Mouse (Mus musculus) midbrain, embryonic 10.5 days (tissue): ENCODE measurements around the gene Chfr. TPM values are rescaled to one million over a fixed set of nuclear protein-coding genes. Genes with fewer than 3 reads are reported as not detected.

Experiments
- DNase-seq: peaks from one replicate; pipeline ENCODE4 v3.0.0-alpha.2; 2017; ENCODE audit warnings: low spot score
- H3K27ac ChIP-seq: fragments of 300-500 bp; sonication (generic); replicated peaks from 2 replicates; pipeline ENCODE4 v1.5.1; 2016; ENCODE audit warnings: mild to moderate bottlenecking
- H3K27me3 ChIP-seq: fragments of 300-500 bp; sonication (generic); 2 replicates; pipeline ENCODE4 v1.6.1; 2016; ENCODE audit warnings: low read depth, mild to moderate bottlenecking; ENCODE audit not compliant: poor library complexity, severe bottlenecking
- H3K36me3 ChIP-seq: fragments of 300-500 bp; sonication (generic); 2 replicates; pipeline ENCODE4 v1.6.1; 2016; ENCODE audit warnings: mild to moderate bottlenecking, moderate library complexity
- H3K4me1 ChIP-seq: fragments of 300-500 bp; sonication (generic); 2 replicates; pipeline ENCODE4 v1.6.1; 2016
- H3K4me3 ChIP-seq: fragments of 300-500 bp; sonication (generic); 2 replicates; pipeline ENCODE4 v1.5.1; 2016; ENCODE audit warnings: mild to moderate bottlenecking, moderate library complexity
- H3K9me3 ChIP-seq: fragments of 300-500 bp; sonication (generic); replicated peaks from 2 replicates; pipeline ENCODE4 v1.6.1; 2016; ENCODE audit warnings: mild to moderate bottlenecking
- WGBS: fragments of 180-500 bp; shearing (Covaris S2); methylation state at CpG from one replicate; pipeline ENCODE4 v1.1.7; 2016; 5-methylcytosine and 5-hydroxymethylcytosine counted together
- polyA plus RNA-seq: library from polyadenylated mRNA; unstranded; fragments of >200 nt; fragmentation: Nextera tagmentation; extraction: Ambion mirVana; gene quantifications from 2 replicates; pipeline ENCODE4 v1.2.1, GENCODE M21; 2016

Chfr gene
- polyA plus RNA-seq, 1 experiment from 2014 or later, result 53.4 TPM

GRCm38 (mm10) chr5:110139325-110139724 lies 3.7 kb downstream of the Chfr start:
- Histone ChIP-seq H3K4me1 (peaks cover 7% of the 10 kb centered on the region), H3K27me3 (no peaks in the 10 kb centered on the region), H3K4me3 (no peak overlapping the region), H3K27ac (no peak overlapping the region), H3K36me3 (peaks cover 49% of the 10 kb centered on the region), H3K9me3 (no peaks in the 10 kb centered on the region)
- no peak for DNase-seq
- 97% methylated on average over 3 of the region's 3 CpGs for WGBS

- Histone ChIP-seq H3K27me3 (no peaks in the 10 kb centered on the region), H3K4me1 (peaks cover 7% of the 10 kb centered on the region), H3K27ac (no peak overlapping the region), H3K36me3 (peaks cover 60% of the 10 kb centered on the region), H3K9me3 (no peaks in the 10 kb centered on the region), H3K4me3 (no peak overlapping the region)
- DNase-seq, result no peak
- 96% methylated on average over 7 of the region's 7 CpGs for WGBS
Measured at GRCm38 (mm10) chr5:110140424-110140823, 4.8 kb downstream of the Chfr start.

GRCm38 (mm10) chr5:110142309-110142708 lies 6.7 kb downstream of the Chfr start:
- Histone ChIP-seq H3K4me1 (no peaks in the 10 kb centered on the region), H3K27me3 (no peaks in the 10 kb centered on the region), H3K9me3 (no peaks in the 10 kb centered on the region), H3K4me3 (no peak overlapping the region), H3K36me3 (peaks cover 79% of the 10 kb centered on the region), H3K27ac (no peak overlapping the region)
- WGBS, result 93% methylated on average over 2 of the region's 2 CpGs
- no peak for DNase-seq

GRCm38 (mm10) chr5:110143007-110143406 lies 7.4 kb downstream of the Chfr start:
- H3K36me3 ChIP-seq, result peaks cover 82% of the 10 kb centered on the region
- 91% methylated on average over 5 of the region's 5 CpGs for WGBS

GRCm38 (mm10) chr5:110169374-110169773 lies 33.7 kb downstream of the Chfr start:
- 96% methylated on average over 4 of the region's 4 CpGs for WGBS
- DNase-seq, result no peak
- Histone ChIP-seq H3K4me1 (no peaks in the 10 kb centered on the region), H3K27me3 (no peaks in the 10 kb centered on the region), H3K36me3 (peaks cover 71% of the 10 kb centered on the region), H3K9me3 (no peaks in the 10 kb centered on the region), H3K27ac (no peak overlapping the region), H3K4me3 (no peak overlapping the region)

More at GRCm38 (mm10) chr5:110143007-110143406, 7.4 kb downstream of the Chfr start:
- no peaks in the 10 kb centered on the region for H3K9me3 ChIP-seq
- H3K27me3 ChIP-seq, result no peaks in the 10 kb centered on the region
- H3K4me1 ChIP-seq, result no peaks in the 10 kb centered on the region
- DNase-seq, result no peak
- H3K27ac ChIP-seq, result no peak overlapping the region
- H3K4me3 ChIP-seq, result no peak overlapping the region

GRCm38 (mm10) chr5:110176362-110177020 lies 40.8 kb downstream of the Chfr start, which contains the start of gene Golga3:
Gene Golga3 (plus strand): TSS chr5:110176701.
- WGBS, result under 1% methylated on average over 41 of the region's 41 CpGs
- Histone ChIP-seq H3K36me3 (peaks cover 8% of the 10 kb centered on the region), H3K4me3 (peak within 1 kb of the TSS; percentile 77), H3K9me3 (no peaks in the 10 kb centered on the region), H3K27ac (peak within 1 kb of the TSS; percentile 92), H3K4me1 (peaks cover 15% of the 10 kb centered on the region), H3K27me3 (no peaks in the 10 kb centered on the region)
- peak; percentile 90 for DNase-seq

GRCm38 (mm10) chr5:110177021-110177420 lies 41.4 kb downstream of the Chfr start:
- whole genome bisulfite sequencing, result 5% methylated on average over 19 of the region's 19 CpGs
- Histone ChIP-seq H3K36me3 (peaks cover 10% of the 10 kb centered on the region), H3K4me1 (peaks cover 15% of the 10 kb centered on the region), H3K27ac (peak overlapping the region; percentile 92), H3K4me3 (peak overlapping the region; percentile 77), H3K27me3 (no peaks in the 10 kb centered on the region), H3K9me3 (no peaks in the 10 kb centered on the region)
- DNase-seq, result no peak

GRCm38 (mm10) chr5:110178628-110179027 lies 43.0 kb downstream of the Chfr start:
- Histone ChIP-seq H3K4me1 (peaks cover 15% of the 10 kb centered on the region), H3K9me3 (no peaks in the 10 kb centered on the region), H3K4me3 (no peak overlapping the region), H3K27ac (no peak overlapping the region), H3K27me3 (no peaks in the 10 kb centered on the region), H3K36me3 (peaks cover 20% of the 10 kb centered on the region)
- no peak for DNase-seq
- 84% methylated on average over 2 of the region's 2 CpGs for WGBS

GRCm38 (mm10) chr5:110181716-110182115 lies 46.1 kb downstream of the Chfr start:
- Histone ChIP-seq H3K27me3 (no peaks in the 10 kb centered on the region), H3K4me1 (peaks cover 12% of the 10 kb centered on the region), H3K4me3 (no peak overlapping the region), H3K27ac (no peak overlapping the region), H3K9me3 (no peaks in the 10 kb centered on the region), H3K36me3 (peaks cover 48% of the 10 kb centered on the region)
- no peak for DNase-seq
- WGBS, result 91% methylated on average over 5 of the region's 5 CpGs

- Histone ChIP-seq H3K4me1 (no peaks in the 10 kb centered on the region), H3K4me3 (no peak overlapping the region), H3K36me3 (peaks cover 86% of the 10 kb centered on the region), H3K27me3 (no peaks in the 10 kb centered on the region), H3K27ac (no peak overlapping the region), H3K9me3 (no peaks in the 10 kb centered on the region)
- DNase-seq, result no peak
- WGBS, result 91% methylated on average over 10 of the region's 10 CpGs
Measured at GRCm38 (mm10) chr5:110203164-110203895, 67.7 kb downstream of the Chfr start.

GRCm38 (mm10) chr5:110204777-110205176 lies 69.1 kb downstream of the Chfr start:
- no peak overlapping the region for H3K4me3 ChIP-seq
- no peak for DNase-seq
- peaks cover 99% of the 10 kb centered on the region for H3K36me3 ChIP-seq
- H3K27me3 ChIP-seq, result no peaks in the 10 kb centered on the region
- no peak overlapping the region for H3K27ac ChIP-seq
- no peaks in the 10 kb centered on the region for H3K4me1 ChIP-seq
- WGBS, result 80% methylated on average over 6 of the region's 6 CpGs
- H3K9me3 ChIP-seq, result no peaks in the 10 kb centered on the region

- no peaks in the 10 kb centered on the region for H3K27me3 ChIP-seq
- H3K36me3 ChIP-seq, result peaks cover 98% of the 10 kb centered on the region
- no peak for DNase-seq
- H3K4me1 ChIP-seq, result no peaks in the 10 kb centered on the region
- 81% methylated on average over 2 of the region's 2 CpGs for WGBS
- H3K4me3 ChIP-seq, result no peak overlapping the region
- H3K9me3 ChIP-seq, result no peaks in the 10 kb centered on the region
- H3K27ac ChIP-seq, result no peak overlapping the region
Measured at GRCm38 (mm10) chr5:110211312-110211711, 75.7 kb downstream of the Chfr start.

GRCm38 (mm10) chr5:110216780-110217179 lies 81.1 kb downstream of the Chfr start:
- H3K36me3 ChIP-seq, result peaks cover 98% of the 10 kb centered on the region
- H3K4me3 ChIP-seq, result no peak overlapping the region
- no peaks in the 10 kb centered on the region for H3K9me3 ChIP-seq
- DNase-seq, result no peak
- H3K4me1 ChIP-seq, result no peaks in the 10 kb centered on the region
- WGBS, result 89% methylated on average over 3 of the region's 3 CpGs
- H3K27me3 ChIP-seq, result no peaks in the 10 kb centered on the region
- H3K27ac ChIP-seq, result no peak overlapping the region
